Mouse (Mus musculus) urinary bladder, postnatal 10 days (tissue): ENCODE data around the gene Zfp428.

Experiments used
- DNase-seq: peaks from one replicate; pipeline ENCODE4 v3.0.0; 2022; ENCODE audit warnings: low spot score

Gene Zfp428

GRCm38 (mm10) chr7:24551985-24552759, 45.4 kb downstream of the Zfp428 start:
- no peak for DNase-seq

- DNase-seq: no peak
These were observed 49.0 kb downstream of the Zfp428 start for GRCm38 (mm10) chr7:24555786-24556185.

- no peak for DNase-seq
These were observed 54.6 kb downstream of the Zfp428 start for GRCm38 (mm10) chr7:24561450-24561849.

- DNase-seq: no peak
These were observed 56.5 kb downstream of the Zfp428 start for GRCm38 (mm10) chr7:24563191-24563836.

- no peak for DNase-seq
These were observed 57.0 kb downstream of the Zfp428 start for GRCm38 (mm10) chr7:24563837-24564206.

GRCm38 (mm10) chr7:24564607-24565265, 57.9 kb downstream of the Zfp428 start:
- no peak for DNase-seq
